Mouse (Mus musculus) fibroblast of lung, adult 2 months (primary cell): Measurements from ENCODE around the gene Kif5a.

ENCODE experiments used
- DNase-seq: peaks from one replicate; pipeline ENCODE4 v3.0.0-alpha.2; 2011; ENCODE audit warnings: low read depth

Gene Kif5a

DNA sequence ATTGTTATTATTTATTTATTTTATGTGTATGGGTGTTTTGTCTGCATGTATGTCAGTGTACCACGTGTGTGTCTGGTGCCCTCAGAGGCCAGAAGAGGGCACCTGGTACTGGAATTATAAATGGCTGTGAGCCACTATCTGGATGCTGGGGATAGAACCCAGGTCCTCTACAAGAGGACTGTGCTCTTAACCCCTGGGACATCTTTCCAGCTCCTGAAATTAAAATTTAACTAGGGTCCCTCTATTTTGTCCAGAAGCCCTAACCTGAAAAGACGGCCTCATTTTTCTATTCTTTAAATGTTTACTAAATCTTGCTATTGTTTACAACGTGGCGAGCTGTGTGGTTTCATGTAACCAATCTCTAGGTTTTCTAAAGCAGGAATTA is 2.6 kb upstream of the Kif5a start:
- DNase-seq: peak; percentile 7

DNA sequence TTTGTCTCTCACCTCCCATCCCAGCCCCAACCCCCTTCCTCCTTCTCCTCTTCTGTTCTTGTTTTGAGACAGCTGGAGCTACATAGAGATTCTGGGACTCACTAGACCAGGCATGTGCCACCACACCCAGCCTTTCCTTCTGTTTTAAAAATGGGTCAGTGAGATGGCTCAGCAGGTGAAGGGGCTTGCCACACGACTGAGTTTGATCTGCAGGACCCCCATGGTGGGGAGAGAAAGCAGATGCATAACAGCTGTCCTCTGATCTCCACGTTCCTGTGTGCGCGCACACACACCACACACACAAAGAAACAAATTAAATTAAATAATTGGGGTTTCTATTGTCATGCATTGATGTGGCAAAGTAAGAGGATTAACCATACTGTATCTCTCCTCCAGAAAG is 1.8 kb upstream of the Kif5a start:
- no peak for DNase-seq

DNA sequence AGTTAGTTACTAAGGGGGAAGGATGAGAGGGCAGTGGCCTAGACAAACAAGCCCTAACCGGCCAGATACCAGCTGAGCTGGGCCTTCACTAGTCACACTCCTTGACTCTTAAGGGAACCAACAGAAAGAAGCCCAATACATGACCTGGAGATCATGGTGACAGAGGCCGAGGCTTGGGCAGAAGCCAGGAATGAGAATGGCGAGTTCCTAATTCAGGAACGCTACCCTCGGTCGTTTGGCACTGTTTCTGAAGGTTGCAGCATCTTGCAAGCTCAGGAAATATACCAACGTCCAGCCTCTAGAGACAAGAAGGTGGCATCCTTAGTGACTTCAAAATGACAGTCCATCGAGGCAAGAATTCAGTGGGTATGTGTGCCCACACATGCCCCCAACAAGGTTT is 1.2 kb upstream of the Kif5a start:
- DNase-seq: no peak

DNA sequence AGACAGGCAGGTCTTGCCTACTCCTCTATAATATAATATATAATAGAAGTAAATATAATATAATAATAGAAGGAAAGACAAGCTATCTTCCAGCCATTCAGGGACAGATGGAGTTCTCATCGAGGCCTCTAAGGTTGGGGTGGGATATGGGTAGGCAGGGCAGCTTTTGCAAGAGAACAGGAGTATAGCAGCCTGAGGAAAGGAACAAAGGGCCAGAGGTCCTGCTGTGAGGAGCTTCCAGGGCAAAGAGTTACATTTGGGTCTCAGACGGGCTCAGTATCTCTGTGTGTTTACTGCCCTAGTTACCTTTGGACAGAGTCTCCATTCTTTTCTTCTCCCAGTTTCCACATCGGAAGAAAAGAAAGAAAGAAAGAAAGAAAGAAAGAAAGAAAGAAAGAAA is 483 bp upstream of the Kif5a start:
- no peak for DNase-seq

DNA sequence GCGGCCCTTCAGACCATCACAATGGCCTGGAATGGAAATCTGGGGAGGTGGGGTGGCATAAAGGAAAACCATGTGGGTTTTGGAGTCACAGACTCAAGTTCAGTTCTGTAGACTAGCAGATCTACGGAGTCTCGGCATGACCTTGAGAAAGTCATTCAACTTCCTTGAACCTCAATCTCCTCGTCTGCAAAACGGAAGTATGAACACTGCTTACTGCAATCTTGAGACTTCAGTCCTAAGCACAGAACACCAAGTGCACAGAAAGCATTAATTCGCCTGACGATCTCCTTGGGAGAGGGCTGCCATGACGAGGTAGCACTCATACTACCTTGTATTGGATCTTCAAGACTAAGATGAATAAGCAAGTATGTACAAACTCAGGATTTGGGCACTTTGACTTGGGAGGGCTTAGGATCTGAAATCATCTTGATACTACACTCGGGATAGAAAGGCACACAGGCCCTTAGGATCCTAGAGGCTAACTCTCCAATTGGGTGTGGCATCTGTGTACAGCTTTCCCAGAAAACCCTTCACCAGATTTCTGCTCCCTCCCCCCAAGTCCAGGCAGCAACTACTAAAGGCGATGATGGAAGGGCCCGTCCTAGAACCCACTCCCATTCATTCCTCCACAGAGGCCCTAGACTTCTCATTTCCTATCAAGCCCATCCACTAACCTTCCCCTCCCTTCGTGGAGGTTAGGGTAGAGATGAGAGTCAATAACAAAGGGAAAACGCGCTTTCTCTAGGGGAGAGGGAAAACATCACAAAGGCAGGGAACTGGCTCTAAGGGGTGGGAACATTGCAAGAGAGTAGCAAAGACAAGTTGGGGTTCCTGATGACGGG is 1.2 kb downstream of the Kif5a start:
- no peak for DNase-seq

DNA sequence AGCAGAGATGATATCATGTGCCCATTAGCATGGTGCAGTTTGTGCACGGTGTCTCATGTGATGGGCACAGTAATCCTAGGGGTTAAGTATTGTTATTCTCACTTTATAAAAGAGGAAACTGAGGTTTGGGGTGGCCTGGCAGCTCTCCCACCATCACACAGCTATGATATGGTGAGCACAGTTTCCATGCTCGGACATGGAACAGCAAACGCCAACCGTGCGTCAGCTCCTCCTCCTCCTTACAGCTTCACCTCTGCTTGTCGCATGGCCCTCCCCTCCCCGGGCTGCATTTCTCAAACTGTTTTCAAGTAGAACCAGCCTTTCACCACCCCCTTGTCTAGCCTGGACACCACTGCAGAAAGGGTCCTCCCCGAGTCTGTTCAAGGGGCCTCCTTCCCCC is 4.7 kb downstream of the Kif5a start:
- DNase-seq: no peak

DNA sequence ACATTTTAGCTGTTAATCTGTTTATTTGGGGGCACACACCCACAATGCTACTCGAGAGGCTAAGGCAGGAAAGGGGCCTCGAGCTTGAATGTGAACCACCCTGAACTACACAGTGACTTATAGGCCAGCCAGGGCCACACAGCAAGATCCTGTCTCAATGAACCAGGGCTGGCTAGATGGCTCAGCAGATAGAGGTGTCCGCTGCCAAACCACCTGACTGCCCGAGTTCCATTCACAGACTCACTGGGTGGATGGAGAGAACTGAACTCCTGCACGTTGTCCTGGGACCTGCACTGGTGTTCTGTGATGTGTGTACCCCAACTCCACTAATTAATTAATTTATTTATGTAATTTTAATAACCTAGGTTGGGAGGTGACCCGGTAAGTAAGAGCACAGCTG is 5.4 kb downstream of the Kif5a start:
- DNase-seq: no peak

DNA sequence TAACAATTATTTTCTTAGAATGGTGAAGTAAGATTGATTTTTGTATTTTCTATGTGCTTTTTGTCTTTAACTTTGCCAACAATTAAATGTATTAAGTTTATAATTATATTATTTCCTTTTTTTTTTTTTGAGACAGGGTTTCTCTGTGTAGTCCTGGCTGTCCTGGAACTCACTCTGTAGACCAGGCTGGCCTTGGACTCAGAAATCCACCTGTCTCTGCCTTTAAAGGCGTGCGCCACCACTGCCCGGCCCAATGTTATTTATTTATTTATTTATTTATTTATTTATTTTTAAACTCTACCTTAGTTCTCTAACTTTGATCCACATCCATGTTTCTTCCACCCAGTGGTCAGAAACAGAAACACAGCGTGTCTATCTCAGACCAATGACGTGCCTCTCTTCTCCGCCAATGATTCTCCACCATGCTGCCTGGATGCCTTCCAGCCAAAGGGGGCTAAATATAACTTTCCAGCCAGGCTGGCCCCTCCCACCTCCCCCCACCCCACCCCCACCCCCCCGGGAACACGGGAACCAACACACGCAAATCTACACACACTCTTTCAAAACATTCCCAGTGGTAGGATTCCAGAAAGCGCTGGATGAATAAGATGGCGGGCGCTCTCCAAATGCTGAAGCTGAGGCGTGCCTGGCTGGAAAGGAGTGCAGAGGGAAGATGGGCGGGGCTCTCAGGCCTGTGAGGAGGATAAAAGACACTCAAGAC is 7.4 kb downstream of the Kif5a start:
- DNase-seq: peak; percentile 20

DNA sequence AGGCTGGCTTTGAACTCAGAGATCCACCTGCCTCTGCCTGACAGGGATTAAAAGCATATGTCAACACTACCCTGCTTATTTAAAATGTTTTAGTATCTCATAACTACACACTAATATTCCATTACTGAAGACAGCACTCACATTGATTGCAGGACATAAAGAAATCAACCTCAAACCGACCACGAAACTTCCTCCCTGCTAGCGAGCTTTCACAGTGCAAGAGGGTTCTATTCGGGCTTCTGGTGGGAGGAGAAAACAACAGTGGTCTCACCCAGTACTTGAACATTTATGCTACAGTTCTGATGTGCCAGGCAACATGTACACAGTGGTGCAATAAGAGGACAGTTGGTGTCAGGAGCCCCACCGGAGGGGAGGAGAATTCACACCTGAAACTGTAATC is 12.3 kb downstream of the Kif5a start:
- DNase-seq: no peak

DNA sequence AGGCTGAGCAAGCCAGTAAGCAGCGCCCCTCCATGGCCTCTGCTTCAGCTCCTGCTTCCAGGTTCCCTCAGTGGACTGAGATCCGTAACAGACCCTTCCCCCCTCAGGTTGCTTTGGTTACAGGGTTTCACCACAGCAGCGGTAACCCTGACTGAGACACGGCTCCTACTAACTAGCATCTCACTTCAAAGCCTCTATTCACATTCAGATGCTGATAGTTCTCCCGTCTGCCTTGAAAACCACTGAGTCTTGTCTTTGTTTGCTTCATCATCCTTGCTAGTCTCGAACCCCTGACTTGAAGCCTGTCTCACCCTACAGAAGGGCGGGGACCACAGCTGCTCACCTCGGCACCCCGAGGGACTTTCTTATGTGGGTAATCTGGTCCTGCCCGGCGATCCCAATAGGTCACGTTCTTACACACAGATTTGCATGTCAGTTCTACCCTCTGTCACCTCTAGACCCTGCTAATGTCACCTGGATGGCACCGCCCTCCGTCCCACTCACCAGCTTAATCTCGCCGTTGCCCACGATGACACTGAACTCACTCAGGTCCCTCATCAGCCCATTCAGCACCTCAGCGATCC is 24.8 kb downstream of the Kif5a start:
- DNase-seq: no peak

DNA sequence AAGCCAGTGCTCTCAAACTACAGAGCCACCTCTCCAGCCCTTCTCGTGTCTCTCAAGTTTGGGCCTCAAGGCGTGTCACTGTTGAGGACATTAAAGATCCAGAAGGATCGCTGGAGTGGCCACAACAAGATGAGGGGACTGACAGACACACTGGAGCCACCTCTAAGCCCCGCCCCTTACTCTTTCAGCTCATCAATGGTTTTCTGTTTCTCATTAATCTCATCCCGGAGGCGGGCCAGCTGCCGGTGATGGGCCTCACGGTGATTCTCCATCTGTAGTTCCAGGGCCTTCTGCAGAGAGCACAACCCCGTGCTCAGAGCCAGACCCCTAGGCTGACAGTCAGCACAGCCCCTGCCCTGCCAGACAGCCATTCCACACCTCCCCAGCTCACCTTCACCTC is 26.6 kb downstream of the Kif5a start:
- no peak for DNase-seq

DNA sequence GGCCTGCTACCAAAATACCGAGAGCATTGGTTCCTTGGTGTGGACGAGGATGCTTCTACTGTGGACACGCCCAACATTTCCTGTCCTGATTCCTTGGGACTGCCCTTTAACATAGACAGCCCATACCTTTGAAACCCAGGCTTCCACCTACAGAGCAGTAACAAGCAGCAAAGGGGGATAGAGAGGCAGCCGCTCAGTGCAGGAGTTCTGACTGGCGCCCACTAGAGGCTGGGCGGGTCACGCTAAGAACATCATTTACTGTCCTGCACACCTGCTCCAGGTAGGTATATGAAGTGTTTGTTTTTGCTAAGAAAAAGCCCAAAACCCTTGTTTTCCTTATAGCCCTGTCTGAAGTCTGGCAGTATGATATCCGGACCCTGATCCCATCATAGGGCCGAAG is 30.0 kb downstream of the Kif5a start:
- no peak for DNase-seq

DNA sequence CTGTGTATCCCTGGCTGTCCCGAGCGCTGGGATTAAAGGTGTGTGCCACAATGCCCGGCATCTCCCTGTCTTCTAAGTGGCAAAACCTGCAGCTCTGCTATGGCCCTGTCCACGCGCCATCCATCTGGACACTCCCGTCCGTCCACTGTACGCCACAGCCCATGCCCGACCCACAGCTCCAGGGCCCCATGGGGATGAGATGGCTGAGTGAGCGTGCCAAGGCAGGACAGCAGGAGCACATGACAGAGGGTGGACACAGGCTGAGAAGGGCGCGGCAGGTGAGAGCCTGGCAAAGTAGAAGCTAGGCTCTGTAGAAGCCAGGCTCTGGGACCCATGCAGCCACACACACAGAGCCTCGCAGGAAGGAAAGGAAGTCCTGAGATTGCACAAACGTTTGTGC is 31.4 kb downstream of the Kif5a start:
- no peak for DNase-seq

DNA sequence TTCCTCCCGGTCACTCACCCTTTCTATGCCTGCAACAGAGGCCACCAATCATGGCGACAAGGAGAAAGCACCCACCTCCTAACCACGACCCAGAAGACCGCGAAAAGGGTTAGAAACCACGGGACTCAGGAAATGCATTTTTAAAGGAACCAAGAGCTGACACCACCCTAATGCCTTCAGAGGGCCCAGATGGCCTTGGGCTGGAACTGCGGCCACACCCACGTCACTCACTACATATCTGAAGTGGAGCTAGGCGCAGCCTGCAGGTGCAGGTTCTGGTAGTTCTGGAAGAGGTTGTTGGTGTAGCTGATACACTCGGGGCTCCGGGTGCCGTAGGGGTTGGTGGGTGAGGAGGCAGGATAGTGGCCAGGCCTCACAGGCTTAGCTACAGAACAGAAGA is 32.5 kb downstream of the Kif5a start:
- DNase-seq: no peak

DNA sequence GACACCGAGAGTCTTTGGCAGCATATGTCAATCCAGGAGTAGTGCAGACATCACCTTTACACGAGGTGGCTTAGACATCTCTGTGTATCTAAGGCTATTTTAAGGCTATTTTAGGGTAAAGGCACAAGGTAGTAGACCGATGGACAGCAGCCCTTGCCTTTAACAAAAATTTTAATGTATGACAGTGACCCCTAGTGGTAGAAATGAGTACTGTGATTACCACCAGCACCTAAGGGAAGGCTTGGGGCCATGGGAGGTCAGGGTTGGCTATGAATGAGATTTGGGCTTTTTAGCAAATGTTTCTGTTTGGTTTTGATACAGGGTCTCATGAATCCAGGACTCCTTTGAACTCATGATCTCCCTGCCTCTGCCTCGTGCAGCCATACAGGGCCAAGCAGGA is 34.3 kb downstream of the Kif5a start:
- peak; percentile 46 for DNase-seq

DNA sequence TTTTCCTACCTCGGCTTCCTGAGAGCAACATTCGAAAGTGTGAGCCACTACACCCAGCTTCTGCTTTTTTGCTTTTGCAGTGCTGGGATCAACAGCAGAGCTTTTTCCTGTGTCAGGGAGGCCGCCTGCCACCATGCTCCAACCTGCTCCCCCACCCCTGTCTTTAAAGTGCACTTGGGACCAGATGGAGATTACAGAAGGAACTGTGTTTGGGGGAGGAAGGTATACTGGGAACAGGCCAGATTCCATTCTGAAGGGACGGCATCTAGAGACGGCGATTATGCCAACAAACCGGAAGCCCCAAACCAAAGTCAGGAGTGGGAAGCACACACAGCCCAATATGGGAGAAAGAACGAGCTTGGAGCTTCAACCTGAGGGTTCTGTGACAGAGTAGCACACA is 36.0 kb downstream of the Kif5a start:
- no peak for DNase-seq

DNA sequence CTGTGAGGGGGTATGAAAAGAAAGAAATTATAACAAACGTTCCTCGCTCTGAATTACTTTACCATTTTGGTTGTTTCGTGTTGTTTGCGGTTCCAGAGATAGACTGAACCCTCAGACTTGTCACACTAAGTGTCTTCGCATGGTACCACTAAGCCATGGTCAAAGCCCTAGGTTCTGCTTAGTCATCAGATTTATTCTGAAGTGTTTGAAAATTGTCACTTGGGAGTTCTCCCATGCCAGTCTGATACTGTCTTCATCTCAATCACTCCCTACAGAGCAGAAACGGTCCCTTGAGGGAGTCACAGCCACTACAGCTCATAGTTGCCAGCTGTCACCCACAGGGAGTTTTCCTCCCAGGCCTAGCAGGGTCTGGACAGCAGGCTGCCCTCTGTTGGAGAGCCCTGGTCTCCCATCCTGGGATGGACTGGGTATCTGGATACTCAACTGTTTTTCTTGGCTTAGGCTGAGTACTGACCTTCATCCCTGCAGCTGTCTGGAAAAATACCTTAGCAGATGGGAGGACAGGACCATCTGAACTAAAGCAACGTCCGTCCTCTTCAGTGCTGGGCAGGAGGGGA is 36.7 kb downstream of the Kif5a start:
- no peak for DNase-seq

DNA sequence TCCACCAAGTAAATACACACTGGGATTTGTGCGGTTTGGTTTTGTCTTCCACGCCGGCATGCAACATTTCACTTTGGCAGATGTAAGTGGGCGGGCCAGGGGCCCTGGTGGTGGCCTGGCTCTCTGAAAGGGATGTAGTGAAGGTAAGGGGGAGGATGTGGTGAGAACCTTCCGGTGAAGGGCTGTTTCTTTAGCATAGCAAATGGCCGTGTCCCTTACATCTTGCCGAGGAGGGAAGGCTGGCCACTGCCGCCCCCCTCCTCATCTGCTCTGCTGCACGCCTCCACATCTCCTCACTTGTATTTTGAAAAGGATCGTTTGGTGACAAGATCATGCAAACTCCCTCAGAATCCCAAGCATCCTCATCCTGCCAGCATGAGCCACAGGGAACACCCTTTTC is 37.4 kb downstream of the Kif5a start:
- DNase-seq: no peak

DNA sequence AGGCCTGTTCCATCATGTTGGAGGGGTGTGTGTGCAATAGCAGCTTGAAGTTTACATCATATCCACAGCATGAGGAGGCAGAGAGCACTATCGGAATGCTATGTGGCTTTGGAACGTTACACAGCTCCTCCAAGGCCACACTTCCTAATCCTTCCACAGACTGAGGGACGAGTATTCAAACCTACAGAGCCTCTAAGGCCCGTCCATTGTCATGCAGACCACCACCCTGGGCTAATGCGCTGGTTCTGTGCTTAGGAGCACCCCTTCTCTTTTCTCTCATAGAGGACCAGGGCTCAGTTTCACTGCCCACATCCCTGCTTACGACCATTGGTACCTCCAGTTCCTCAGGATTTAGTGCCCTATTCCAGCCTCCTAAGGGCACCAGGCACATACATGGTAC is 37.9 kb downstream of the Kif5a start:
- DNase-seq: no peak

DNA sequence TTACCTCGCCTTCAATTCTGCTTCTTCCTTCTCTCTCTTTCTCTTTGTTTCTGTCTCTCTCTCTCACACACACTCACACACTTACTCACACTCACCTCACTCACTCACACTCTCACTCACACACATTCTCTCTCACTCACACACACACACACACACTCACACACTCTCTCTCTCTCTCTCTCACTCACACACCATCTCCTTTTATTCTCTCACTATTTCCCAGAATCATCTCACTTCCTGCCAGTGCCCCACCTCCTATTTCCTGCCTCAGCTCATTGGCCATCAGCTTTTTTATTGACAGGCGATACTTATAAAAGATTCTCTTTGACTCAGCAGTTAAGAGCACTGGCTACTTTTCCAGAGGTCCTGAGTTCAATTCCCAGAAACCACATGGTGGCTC is 44.8 kb downstream of the Kif5a start:
- no peak for DNase-seq

DNA sequence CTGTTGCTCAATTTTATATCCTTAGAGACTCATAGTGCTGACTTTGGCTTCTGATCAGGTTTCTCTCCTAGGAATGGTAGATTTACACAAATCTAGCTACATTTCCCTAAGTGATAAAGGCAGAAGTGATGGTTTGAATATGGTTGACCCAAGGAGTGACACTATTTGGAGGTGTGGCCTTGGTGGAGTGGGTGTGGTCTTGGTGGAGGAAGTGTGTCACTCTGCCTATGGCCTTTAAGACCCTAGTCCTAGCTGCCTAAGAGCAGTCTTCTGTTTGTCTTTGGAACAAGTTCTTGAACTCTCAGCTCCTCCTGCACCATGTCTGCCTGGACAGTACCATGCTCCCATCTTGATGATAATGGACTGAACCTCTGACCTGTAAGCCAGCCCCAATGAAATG is 46.0 kb downstream of the Kif5a start:
- no peak for DNase-seq

DNA sequence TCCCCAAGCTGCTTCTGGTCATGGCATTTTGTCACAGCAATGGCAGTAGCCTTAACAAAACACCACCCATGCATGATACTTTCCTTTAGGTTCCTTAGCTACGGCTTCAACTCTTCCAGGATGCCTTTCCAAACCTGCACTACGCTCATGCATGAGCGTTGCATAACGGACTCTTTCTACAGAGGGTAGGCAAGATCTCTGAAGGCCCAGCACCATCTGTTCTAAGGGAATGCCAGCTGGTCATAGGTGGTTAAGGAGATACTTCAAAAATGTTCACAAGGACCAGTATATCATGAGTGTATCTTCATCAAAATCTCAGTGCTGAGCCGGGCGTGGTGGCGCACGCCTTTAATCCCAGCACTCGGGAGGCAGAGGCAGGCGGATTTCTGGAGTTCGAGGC is 46.7 kb downstream of the Kif5a start:
- DNase-seq: no peak

DNA sequence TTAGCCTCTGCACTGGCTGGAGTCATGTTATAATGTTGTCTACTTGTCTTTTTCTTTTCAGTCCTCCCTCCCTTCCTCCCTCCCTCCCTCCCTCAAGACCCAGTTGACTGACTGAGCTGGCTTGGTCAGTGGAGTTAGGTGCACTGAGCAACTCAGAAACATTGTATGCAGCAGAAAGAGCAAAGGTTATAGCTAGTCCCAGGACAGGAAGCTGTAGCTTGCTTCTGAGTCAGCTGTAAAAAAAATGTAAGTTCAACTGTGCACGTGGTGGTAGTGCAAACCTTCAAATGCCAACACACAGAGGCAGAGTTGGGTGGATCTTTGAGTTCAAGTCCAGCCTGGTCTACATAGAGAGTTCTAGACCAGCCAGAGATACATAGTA is 48.7 kb downstream of the Kif5a start:
- no peak for DNase-seq
